Mouse (Mus musculus) forebrain, embryonic 16.5 days (tissue): Measurements from ENCODE around the gene Tgm2. TPM values are rescaled to one million over a fixed set of nuclear protein-coding genes. Genes with fewer than 3 reads are reported as not detected.

Experiments used
- ATAC-seq: fragments of 200-750 bp; cut with Nextera tagmentation; 2 replicates; pipeline ENCODE4 v1.8.0; 2017; ENCODE audit warnings: mild to moderate bottlenecking, moderate library complexity
- H3K27ac ChIP-seq: fragments of 300-500 bp; sonication (generic); 2 replicates; pipeline ENCODE4 v1.5.1; 2014; ENCODE audit warnings: low read length, control low read depth
- H3K27me3 ChIP-seq: fragments of 300-500 bp; sonication (generic); replicated peaks from 2 replicates; pipeline ENCODE4 v1.6.1; 2014; ENCODE audit warnings: low read length; ENCODE audit not compliant: control insufficient read depth, insufficient read depth
- H3K36me3 ChIP-seq: fragments of 300-500 bp; sonication (generic); 2 replicates; pipeline ENCODE4 v1.6.1; 2014; ENCODE audit not compliant: control insufficient read depth, insufficient read depth
- H3K4me1 ChIP-seq: fragments of 300-500 bp; sonication (generic); replicated peaks from 2 replicates; pipeline ENCODE4 v1.6.1; 2014; ENCODE audit warnings: low read length; ENCODE audit not compliant: control insufficient read depth, insufficient read depth
- H3K4me2 ChIP-seq: fragments of 300-500 bp; sonication (generic); 2 replicates; pipeline ENCODE4 v1.6.1; 2014; ENCODE audit warnings: mild to moderate bottlenecking, low read length, control low read depth
- H3K4me3 ChIP-seq: fragments of 300-500 bp; sonication (generic); replicated peaks from 2 replicates; pipeline ENCODE4 v1.5.1; 2014; ENCODE audit warnings: mild to moderate bottlenecking, low read length, control low read depth
- H3K9ac ChIP-seq: fragments of 300-500 bp; sonication (generic); replicated peaks from 2 replicates; pipeline ENCODE4 v1.6.1; 2014; ENCODE audit warnings: low read depth, low read length, control low read depth
- H3K9me3 ChIP-seq: fragments of 300-500 bp; sonication (generic); 2 replicates; pipeline ENCODE4 v1.6.1; 2016; ENCODE audit warnings: low read length; ENCODE audit not compliant: control insufficient read depth
- WGBS: fragments of 180-500 bp; shearing (Covaris S2); extraction: QIAGEN DNeasy Blood & Tissue Kit; methylation state at CpG from one replicate; pipeline ENCODE4 v1.1.7; 2014; 5-methylcytosine and 5-hydroxymethylcytosine counted together
- polyA plus RNA-seq: library from polyadenylated mRNA; unstranded; fragments of >200 nt; fragmentation: Nextera tagmentation; extraction: Ambion mirVana; gene quantifications from 2 replicates; pipeline ENCODE4 v1.2.1, GENCODE M21; 2015

Gene Tgm2
- polyA plus RNA-seq, 1 experiment from 2014 or later: 5.0 TPM

GRCm38 (mm10) chr2:158127872-158128271, 18.4 kb downstream of the Tgm2 start:
- Histone ChIP-seq H3K4me3 (no peak overlapping the region), H3K4me1 (peaks cover 5% of the 10 kb centered on the region; the same call in 1 of the 2 replicates), H3K27ac (no peak overlapping the region), H3K4me2 (no peak overlapping the region), H3K9me3 (no peaks in the 10 kb centered on the region), H3K9ac (no peak overlapping the region), H3K27me3 (no peaks in the 10 kb centered on the region), H3K36me3 (no peaks in the 10 kb centered on the region)
- WGBS: 88% methylated on average over 7 of the region's 7 CpGs
- no peak for ATAC-seq

- Histone ChIP-seq H3K9ac (no peak overlapping the region), H3K4me3 (no peak overlapping the region), H3K4me1 (peaks cover 5% of the 10 kb centered on the region; the same call in 1 of the 2 replicates), H3K36me3 (no peaks in the 10 kb centered on the region), H3K27ac (no peak overlapping the region), H3K4me2 (no peak overlapping the region), H3K9me3 (no peaks in the 10 kb centered on the region), H3K27me3 (no peaks in the 10 kb centered on the region)
- no peak for ATAC-seq
- WGBS: 95% methylated on average over 6 of the region's 6 CpGs
Measured at GRCm38 (mm10) chr2:158127245-158127644, 19.0 kb downstream of the Tgm2 start.

GRCm38 (mm10) chr2:158122814-158123213, 23.4 kb downstream of the Tgm2 start:
- ATAC-seq: no peak
- WGBS: 79% methylated on average over 6 of the region's 6 CpGs
- no peaks in the 10 kb centered on the region for H3K27me3 ChIP-seq

GRCm38 (mm10) chr2:158121645-158122326, 24.4 kb downstream of the Tgm2 start:
- WGBS: 66% methylated on average over 11 of the region's 12 CpGs
- Histone ChIP-seq H3K4me2 (no peak overlapping the region), H3K27ac (no peak overlapping the region), H3K36me3 (no peaks in the 10 kb centered on the region), H3K4me1 (no peaks in the 10 kb centered on the region), H3K27me3 (no peaks in the 10 kb centered on the region), H3K9ac (no peak overlapping the region), H3K9me3 (no peaks in the 10 kb centered on the region), H3K4me3 (no peak overlapping the region)
- ATAC-seq: no peak

More at GRCm38 (mm10) chr2:158122814-158123213, 23.4 kb downstream of the Tgm2 start:
- H3K9me3 ChIP-seq: no peaks in the 10 kb centered on the region
- H3K4me2 ChIP-seq: no peak overlapping the region
- no peak overlapping the region for H3K4me3 ChIP-seq
- no peaks in the 10 kb centered on the region for H3K36me3 ChIP-seq
- H3K4me1 ChIP-seq: no peaks in the 10 kb centered on the region
- no peak overlapping the region for H3K9ac ChIP-seq
- no peak overlapping the region for H3K27ac ChIP-seq

GRCm38 (mm10) chr2:158120868-158121267, 25.4 kb downstream of the Tgm2 start:
- H3K4me3 ChIP-seq: no peak overlapping the region
- no peaks in the 10 kb centered on the region for H3K27me3 ChIP-seq
- no peak for ATAC-seq
- H3K9ac ChIP-seq: no peak overlapping the region
- H3K4me2 ChIP-seq: no peak overlapping the region
- 76% methylated on average over 3 of the region's 3 CpGs for WGBS
- no peak overlapping the region for H3K27ac ChIP-seq
- no peaks in the 10 kb centered on the region for H3K4me1 ChIP-seq
- no peaks in the 10 kb centered on the region for H3K9me3 ChIP-seq
- no peaks in the 10 kb centered on the region for H3K36me3 ChIP-seq

DNA sequence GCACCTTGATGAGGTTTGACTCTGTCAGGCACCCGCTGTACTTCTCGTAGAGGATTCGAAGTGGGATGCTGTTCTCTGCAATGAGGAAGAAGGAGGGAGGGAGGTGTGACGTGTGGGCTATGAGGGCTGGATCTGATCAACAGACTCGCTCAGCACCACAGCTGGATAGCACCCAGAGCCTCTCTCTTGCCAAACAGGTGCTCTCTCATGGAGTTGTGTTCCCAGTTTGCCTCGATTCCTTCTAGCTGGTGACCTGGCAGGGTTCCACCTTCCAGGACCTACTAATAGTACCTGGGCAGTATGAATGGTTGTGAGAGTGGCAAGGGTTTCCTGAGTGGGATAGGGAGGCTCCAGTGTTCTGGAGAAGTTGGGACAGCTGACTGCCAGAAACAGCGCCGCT, 26.0 kb downstream of the Tgm2 start:
- Histone ChIP-seq H3K36me3 (no peaks in the 10 kb centered on the region), H3K4me3 (no peak overlapping the region), H3K4me2 (no peak overlapping the region), H3K4me1 (no peaks in the 10 kb centered on the region), H3K27me3 (no peaks in the 10 kb centered on the region), H3K9me3 (no peaks in the 10 kb centered on the region), H3K9ac (no peak overlapping the region), H3K27ac (no peak overlapping the region)
- ATAC-seq: no peak
- 81% methylated on average over 8 of the region's 8 CpGs for WGBS

GRCm38 (mm10) chr2:158119145-158119544, 27.1 kb downstream of the Tgm2 start:
- no peak overlapping the region for H3K27ac ChIP-seq
- WGBS: 83% methylated on average over 4 of the region's 4 CpGs

DNA sequence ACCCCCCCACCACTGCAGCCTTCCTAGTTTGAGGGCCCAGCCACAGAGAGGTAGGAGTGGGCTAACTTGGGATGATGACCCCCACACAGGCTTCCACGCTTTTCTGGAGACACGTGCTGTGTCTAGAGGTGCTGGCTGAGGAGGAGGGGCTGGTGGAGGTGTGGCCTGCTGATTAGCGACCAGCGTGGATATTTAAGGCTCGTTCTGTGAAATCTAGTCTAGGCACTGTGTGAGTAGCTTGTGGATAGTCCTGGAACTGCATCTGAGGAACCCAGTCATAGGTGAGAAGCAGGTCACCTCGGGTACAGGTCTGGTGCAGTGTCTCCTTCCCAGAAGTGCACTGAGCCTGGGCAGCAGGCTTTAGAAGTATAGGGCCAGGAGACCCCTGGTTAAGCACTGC, 29.6 kb downstream of the Tgm2 start:
- no peaks in the 10 kb centered on the region for H3K36me3 ChIP-seq
- H3K4me3 ChIP-seq: no peak overlapping the region
- no peak for ATAC-seq
- no peak overlapping the region for H3K9ac ChIP-seq
- no peak overlapping the region for H3K4me2 ChIP-seq
- peaks cover 3% of the 10 kb centered on the region; the same call in 1 of the 2 replicates for H3K4me1 ChIP-seq
- H3K27me3 ChIP-seq: no peaks in the 10 kb centered on the region
- WGBS: 62% methylated on average over 6 of the region's 6 CpGs
- H3K27ac ChIP-seq: no peak overlapping the region
- H3K9me3 ChIP-seq: no peaks in the 10 kb centered on the region

More at GRCm38 (mm10) chr2:158119145-158119544, 27.1 kb downstream of the Tgm2 start:
- H3K4me3 ChIP-seq: no peak overlapping the region
- no peaks in the 10 kb centered on the region for H3K4me1 ChIP-seq
- H3K9ac ChIP-seq: no peak overlapping the region
- no peaks in the 10 kb centered on the region for H3K36me3 ChIP-seq
- no peaks in the 10 kb centered on the region for H3K9me3 ChIP-seq
- ATAC-seq: no peak
- H3K27me3 ChIP-seq: no peaks in the 10 kb centered on the region
- no peak overlapping the region for H3K4me2 ChIP-seq

- H3K9me3 ChIP-seq: no peaks in the 10 kb centered on the region
- no peak overlapping the region for H3K27ac ChIP-seq
- H3K4me1 ChIP-seq: peaks cover 3% of the 10 kb centered on the region; the same call in 1 of the 2 replicates
- no peaks in the 10 kb centered on the region for H3K27me3 ChIP-seq
- H3K9ac ChIP-seq: no peak overlapping the region
- H3K4me2 ChIP-seq: no peak overlapping the region
- H3K36me3 ChIP-seq: no peaks in the 10 kb centered on the region
- H3K4me3 ChIP-seq: no peak overlapping the region
- no peak for ATAC-seq
- 82% methylated on average over 3 of the region's 3 CpGs for WGBS
Measured at GRCm38 (mm10) chr2:158115838-158116453, 30.3 kb downstream of the Tgm2 start.
